Mouse (Mus musculus) left cerebral cortex, adult 8-10 months (tissue): ENCODE measurements around the gene Gm11444. TPM values are rescaled to one million over a fixed set of nuclear protein-coding genes. Genes with fewer than 3 reads are reported as not detected.

Experiments used
- DNase-seq, 2 experiments: peaks; one replicate each; pipeline ENCODE4 v3.0.0; 2022; ENCODE audit warnings: low spot score in 2 of 2
- total RNA-seq, 4 experiments: library from RNA; stranded (reverse); gene quantifications; 2 replicates each; pipeline ENCODE4 v1.2.4; 2022

The Gm11444 gene
- not detected for total RNA-seq

DNA sequence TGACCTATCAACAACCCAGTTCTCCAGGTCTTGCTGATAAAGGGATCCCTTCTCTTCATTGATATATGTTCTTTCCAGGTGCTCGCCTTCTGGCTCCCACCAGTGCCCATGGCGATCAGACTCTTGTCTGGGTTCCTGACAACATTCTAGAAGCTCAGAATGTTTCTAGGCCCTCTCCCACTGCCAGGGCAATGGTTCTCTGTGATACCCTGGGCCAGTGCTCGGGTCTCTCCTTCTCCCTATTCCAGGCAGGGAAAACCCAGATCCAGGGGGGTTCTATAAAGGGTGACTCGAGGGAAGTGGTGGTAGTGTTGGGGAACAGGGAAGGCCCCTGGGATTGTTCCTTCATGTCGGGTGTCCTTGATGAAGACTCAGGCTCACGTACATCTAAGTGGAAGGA, at the start of gene Gm11444:
Gene Gm11444 (minus strand): TSS at position 101 of the 400 bp plus-strand sequence.
- DNase-seq, result no peak

DNA sequence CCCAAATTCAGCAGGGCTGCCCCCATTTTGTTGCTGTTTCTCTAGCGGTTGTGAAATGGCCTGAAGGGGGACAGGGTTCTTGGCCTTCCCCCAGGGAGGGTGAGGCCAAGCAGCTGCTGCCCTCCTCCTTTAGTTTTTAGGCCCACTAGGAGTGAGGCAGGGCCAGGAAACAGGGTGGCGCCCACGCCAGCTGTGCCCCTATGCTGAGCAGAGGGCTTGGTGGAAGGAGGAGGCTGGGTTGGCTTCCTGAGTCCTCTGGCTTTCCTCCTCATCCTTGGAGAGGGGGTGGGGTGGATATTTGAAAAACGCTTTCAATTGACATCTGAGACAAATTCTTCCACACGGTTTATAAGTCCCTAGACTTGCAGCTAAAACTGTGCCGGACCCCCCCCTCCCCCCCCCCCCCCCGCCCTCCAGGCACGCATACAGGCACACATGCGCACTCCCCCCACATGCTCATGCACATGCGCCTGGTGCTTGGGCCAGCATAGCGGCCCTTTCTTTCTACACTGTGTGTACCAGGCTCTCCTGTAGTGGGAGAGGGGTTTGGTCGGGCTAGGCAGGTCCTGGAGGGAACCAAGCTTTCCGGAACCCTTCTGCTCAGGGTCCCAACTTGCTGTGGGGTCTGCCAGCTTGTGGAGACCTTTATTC, 46.3 kb upstream of the Gm11444 start:
- DNase-seq, result no peak

DNA sequence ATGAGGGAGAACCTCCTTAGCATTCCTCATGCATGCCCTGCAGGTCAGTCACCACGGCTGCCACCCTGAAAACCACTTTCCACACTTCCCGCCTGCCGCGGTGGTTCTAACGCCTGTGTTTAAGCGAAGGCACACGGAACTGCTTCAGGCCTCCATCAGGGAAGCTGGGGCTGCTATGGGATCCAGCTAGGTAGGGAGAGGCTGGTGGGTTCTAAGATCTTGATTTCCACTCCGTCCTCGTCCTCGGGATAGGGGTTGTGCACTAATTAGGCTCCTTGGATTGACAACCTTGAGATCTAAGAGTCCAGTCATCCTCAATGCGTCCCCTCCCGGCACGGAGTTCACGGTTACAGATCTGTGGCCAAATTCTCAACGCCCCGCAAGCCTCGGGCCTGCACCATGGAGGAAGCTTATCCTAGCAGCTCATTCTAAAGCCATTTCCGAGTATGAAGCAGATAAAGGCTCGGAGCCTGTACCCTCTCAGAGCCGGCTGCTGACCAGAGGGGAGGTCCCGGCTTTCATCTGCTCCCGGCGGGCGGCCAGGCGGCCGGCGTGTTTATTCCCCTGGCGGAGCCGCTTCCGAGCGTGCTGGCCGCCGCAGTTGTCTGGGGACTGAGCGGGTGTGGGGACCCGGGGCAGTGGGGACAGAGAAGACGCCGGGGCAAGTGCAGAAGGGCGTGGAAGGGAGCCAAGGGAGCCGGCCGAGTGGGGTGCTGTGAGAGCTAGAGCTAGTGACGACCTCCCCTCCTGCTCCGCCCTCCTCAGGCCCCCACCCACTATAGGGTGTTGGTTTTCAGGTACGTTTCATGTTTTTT, 44.8 kb upstream of the Gm11444 start:
- DNase-seq, result no peak

DNA sequence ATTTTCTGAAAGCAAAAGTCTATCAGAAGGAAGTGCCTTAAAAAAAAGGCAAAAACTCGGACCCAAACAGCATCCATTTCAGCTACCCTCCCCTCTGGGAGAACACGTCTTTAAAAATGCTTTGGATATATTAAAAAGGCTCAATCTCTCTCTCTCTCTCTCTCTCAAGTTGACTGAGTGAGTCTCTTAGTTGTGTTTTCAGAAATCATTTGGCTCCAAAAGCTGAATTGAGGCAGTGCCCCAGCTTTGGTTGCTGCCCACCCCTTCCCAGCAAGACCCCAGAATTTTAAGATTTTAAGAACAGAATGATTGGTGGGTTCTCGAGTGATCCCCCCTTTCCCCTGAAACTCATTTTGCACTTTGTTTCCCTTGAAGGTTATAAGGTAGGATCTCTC, 44.0 kb upstream of the Gm11444 start:
- DNase-seq, result no peak

DNA sequence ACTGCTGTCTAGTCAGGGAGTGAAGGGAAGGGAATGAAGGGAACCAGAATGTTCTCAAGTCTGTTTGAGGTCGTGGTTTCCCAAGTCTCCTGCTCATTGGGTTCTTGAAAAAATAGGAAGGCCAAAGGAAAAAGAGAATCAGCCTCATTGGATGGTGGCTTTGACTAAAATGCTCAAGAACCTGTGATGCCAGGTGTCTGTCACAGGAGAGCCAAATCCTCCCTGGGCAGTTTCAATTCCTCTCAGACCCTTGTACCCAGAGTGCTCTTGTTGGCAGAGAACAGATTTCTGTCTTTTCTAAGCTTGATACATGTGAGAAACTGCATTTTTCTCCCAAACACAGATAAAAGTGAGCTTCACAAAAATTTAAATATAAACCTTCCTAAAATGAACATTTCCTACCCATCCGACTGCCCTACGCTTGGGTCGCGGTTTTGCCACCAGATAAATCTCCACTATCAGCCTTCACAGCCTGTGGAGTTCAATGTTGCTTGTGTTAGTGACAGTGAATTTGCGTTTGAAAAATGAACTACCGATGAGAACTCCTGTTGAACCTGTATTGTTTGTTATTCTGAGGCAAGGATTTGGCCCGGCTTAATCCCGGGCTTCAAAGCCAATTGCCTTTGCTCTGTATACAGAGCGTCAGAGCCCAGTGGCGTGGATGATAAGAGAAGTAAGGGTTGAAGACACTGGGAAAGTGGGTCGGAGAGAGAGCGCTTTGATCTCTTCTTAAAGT, 43.4 kb upstream of the Gm11444 start:
- no peak for DNase-seq

DNA sequence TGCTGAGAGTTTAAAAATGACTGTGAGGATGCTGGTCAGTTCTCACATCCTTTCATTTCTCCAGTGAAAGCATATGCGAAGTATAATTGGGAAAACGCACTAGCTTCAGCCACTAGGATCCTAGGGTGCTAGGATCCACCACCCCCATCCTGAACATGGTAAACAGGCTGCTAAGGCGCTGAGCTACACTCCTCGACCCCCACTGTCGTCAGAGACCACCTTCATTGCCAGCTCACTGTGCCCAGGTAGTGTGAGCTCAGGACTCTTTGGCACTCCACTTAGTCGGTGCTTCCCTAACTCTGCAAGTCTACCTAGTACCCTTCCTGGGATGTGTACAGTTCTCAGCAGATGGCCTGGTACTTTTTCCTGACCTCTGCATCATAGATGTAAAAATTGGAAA, 42.6 kb upstream of the Gm11444 start:
- no peak for DNase-seq

DNA sequence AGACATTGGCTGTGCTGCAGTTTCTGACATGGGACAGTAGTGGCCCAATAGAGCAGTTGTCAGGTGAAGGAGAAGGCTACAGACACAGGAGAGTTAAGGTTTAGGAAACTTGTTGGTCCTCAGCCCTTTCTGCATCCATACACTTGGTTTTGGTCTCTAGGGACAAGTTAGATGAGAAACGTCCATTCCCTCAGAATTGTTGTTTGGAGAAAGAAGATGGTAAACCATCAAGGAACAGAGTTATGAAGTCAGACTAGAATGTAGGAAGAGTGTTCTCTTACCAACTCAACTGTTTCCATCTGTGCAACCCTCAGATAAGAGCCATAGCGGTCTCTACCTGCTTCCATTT, 41.5 kb upstream of the Gm11444 start:
- no peak for DNase-seq

DNA sequence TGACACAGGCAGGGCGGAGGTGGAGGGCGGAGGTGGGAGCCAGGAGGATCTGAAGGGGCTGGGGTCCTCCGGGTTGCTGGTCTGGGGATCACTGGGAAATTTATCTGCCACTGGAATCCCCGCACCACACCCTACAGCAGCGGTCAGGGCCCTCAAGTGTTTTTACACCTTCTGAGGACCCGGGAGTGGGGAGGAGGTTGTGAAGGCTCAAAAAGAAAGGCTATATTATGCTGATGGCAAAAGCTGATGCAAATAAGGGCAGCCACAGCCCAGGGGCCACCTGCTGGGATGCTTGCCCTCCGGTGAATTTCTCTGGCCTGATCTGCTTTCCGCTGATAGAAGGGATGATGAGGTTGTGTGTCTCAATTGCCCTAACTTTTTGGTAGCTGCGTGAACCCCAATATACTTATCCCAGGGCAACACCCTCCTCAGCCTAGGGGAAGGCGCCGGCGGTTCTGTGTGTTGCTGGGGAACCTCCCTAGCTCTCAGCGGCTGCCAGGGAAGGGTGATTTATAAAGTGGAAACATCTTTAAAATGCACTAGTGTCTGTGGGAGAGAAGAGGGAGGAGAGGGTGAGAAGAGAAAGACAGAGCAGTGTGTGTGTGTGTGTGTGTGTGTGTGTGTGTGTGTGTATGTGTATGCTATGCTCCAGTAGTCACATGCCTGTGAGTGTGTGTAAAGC, 41.0 kb upstream of the Gm11444 start:
- DNase-seq, result no peak

DNA sequence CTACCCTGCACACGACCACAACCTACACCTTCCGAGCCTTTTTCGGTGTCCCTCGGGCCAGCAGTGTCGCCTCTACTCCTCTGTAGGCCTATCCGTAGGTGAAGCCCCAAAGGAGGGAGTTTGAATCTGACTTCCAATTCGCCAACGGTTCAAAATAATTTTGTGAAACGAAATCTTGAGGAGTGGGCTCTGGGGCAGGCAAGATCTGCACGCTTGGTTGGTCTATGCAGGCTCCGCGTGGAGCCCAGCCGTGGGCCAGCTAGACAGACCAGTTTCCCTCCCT, 40.4 kb upstream of the Gm11444 start:
- no peak for DNase-seq

DNA sequence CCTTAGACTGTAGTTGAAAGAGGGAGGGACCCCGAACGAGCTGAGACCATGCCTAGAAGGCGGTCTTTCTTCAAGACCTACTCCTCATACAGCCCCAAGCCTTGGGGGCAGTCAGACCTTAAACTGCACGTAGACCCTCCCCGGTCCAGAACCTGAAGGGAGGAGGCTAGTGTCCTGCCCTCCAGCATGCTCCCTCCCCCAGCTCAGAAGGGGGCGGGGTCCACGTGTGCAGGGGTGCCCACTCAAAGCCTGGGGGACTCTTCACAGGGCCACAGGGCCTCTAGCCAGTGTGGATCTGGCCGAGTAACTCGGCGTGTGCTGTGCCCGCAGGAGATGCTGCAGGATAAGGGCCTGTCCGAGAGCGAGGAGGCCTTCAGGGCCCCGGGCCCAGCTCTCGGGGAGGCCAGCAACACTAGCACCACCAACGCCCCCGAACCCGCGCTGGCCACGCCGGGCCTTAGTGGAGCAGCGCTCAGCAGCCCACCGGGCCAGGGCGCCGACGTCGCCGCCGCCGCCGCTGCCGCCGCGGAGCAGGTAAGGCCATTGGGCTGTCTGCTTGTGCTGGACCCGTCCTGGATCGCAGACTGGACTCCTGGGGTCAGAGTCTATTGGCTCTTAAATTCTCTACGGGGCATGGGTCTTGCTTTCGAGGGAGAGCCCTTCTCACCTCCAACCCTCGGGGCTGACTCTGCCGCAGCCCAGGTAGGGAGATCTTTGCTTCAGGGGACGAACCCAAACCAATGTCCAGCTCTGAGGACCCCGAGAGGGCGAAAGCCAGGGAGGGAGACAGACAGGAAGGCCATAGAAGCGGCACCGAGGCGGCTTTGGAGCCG, 39.8 kb upstream of the Gm11444 start:
- DNase-seq, result no peak

DNA sequence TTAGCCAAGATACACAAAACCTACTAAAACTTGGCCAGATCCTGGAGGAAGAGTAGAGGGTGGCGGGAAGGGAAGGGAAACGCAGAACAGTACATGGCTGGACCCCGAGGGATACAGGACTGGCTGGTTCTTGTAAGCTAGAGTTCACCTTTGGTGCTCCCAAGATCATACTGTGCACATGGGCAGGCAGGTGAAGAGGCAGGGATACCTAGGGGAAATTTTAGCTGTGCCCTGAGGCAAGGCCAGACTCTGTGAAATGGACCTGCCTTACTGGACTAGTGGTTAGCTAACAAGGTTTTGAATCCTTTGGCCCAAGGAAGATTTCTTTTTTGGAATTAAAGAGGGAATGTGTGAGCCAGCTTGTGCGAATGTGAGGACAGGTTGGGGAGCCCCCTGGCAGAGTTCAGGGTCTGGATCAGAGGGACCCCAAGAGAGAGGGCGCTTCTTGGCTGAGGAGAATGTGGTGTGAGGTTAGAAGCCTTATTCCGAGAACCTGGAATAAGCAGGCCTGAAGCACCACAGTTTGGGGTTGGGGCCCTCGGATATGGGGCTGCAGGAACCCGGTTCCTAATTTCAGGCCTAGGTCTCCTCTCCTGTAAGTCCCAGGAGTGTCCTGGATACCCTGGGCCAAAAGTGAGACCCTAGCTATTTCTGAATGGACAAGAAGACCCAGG, 39.1 kb upstream of the Gm11444 start:
- DNase-seq, result no peak

DNA sequence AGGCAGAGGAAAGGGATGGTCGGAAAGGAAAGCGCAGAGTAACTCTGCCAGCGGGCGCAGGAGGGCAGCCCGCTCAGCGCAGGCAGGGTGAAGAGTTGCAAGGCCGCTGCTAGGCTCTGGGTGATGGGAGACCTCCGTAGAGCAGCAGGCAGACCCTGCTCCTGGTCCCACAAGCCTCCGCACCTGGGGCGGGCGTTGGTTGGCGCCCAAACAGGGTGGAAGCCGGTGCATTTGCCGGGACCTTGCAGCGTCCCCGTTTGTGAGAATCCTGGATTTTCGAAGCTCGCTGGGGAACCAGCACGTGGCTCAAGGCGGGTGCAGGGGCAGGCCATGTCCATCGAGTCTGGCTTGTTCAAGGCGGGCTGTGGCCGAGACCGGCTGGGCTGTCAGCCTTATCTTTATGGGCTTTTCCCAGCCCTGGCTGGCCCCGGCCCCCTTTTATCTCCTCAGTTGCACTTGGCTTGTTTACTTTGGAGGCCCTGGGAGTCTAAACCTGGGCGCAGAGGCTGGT, 38.4 kb upstream of the Gm11444 start:
- no peak for DNase-seq

DNA sequence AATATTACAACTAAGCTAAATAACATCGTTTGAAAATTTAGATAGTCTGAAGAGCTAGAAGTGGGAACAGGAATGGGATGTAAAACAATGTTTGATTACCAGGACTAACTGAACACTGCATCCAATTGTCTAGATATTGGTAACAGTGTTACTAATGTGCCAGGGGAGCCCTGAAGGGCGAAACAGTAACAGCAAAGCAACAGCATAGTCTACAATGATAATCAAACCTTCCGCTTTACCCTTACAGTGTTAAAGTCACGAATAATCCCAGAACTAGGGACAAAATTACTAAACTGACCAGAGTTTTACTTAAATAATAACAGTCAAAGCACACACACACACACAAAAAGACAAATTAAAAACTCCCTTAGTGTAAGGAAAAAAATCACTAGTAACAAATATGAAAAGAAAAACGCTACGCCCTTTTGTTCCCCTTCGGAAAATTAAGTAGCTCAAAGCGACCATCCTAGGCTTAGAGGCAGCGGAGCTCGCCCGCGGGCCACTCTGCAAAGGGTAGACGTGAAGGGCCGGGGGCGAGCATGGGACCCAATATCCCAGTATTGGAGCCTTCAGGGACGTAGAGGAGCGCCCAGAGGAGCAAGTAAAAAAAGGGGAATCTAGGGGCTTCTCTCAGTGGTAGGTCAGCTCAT, 37.8 kb upstream of the Gm11444 start:
- DNase-seq, result no peak

DNA sequence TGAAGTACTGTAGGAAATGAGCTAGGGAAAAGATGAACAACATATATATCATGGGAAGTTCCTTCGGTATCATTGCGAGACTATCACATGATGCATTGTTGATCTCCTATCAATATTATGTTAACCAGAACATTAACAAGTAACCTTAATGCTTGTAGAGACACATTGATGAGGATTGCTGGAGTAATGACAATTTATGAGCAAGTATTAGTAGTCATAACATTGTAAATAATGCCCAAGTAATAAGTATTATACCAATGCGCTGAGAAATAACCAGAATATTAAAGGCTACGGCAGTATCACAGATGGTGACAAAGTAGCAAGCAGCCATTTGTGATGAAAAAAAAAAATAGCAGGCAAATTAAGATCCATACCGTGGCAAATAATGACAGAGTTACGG, 37.1 kb upstream of the Gm11444 start:
- no peak for DNase-seq

DNA sequence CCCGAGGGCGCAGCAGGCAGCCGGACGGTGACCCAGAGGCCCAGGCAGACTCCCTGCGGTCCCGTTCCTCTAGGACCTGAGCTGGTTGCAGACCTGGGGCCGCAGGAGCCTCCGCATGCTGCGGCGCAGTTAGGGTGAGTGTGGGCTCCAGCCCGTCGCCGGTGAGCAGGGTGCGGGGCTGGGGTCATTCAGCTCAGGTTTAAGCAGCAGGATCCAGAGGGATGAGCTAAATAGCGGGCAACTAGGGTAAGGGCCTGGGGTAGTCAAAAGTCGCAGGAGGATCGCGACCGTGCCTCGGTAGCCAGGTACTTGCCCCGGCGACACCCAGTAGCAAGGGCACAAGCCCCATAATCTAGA, 36.3 kb upstream of the Gm11444 start:
- DNase-seq, result no peak

DNA sequence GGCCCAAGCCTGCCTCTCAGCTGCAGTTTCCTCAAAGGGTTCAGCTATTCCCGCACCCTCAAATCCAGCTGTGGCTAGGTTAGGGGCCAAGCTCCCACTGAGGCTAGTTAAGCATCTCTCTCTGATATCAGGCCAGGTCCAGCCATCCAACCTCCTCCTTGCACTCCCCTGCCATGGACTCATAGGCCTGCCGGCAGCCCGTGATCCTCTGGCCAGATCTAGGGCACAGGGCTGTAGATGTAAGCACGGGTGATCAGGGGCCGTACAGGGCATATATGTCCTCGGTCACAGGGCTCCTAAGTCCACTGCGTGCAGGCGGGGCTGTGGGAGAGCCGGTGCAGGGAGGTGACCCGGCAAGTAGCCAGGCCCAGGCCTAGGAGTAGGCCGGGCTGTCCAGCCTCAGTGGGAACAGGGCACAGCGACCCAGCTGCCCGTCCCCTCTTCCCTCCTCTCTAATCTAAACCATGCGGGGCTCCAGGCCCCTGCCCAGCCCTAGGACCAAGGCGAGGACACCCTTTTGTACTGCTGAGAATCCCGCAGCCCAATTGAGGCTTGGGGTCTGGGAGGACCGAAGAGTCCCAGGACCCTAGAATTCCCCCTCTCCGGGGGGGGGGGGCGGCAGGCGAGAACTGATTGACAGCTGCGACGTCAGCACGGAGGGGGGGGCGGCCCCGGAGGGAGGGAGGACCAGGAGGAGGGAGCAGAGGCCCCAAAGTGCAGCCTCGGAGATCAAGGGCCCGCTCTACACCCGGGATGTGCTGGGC, 35.7 kb upstream of the Gm11444 start, which contains the start of gene Tbx4:
Gene Tbx4 (plus strand): TSS at position 758 of the 764 bp plus-strand sequence.
- no peak for DNase-seq

DNA sequence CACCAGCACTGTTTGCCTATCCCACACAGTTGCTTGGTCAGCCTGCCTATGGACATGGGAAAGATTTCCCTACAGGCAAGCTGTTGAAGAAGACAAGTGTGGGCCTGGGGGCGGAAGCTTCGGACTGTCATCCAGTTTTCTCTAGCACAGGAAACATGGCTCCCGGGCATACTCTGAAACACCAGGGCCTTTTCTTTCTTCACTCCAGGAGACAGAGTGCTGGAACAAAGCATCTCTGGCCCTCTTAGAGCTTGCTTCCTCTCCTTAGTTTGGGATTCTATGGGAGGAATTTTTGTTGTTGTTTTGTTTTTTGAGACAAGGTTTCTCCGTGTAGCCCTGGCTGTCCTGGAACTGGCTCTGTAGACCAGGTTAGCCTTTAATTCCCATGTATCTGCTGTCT, 34.4 kb upstream of the Gm11444 start:
- no peak for DNase-seq

DNA sequence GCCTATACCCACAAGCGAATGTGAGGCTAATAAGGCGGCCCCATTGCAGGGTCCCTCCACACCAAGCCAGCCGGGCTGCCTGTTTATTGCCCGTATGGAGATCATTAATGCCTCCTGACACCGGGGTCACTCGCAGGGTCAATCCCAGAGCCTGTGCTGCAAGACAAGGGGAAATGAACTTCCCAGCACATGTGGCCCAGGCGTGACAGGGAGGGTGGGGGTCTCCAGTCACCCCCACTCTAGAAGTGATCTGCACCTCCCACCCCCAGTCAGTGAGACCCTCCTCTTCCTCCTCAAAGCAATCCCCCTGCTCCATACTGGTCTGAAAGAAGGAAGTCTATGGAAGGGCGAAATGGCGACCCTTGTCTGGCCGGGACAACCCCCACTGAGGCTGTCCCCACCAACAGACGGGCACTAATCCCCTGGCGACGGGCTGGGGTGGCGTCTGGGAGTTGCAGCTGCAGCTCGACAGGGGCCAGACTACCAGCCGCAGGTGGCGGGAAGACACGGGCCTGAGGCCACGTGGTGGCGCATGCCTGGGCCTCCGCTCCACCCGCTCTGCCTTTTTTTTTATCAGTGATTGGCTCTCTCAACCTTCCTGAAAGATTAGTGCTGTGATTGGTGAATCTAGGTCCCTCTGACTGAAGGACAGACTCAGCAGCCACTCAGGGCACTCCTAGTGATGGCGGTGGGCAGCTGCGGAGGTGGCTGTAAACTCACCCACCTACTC, 26.1 kb upstream of the Gm11444 start:
- DNase-seq, result no peak

DNA sequence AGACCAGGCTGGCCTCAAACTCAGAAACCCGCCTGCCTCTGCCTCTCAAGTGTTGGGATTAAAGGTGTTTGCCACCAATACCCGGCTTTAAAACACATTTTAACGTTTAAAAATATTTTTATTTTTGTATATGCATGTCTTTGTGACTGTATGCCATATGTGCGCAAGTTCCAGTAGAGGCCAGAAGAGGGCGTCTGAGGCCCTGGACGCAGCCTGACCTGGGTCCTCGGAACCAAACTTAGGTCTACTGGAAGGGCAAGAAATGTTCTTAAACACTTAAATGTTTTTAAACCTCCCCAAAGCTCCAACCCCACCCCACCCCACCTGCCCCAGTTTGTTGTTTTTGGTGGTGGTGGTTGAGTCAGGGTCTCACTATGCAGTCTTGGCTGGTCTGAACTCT, 14.2 kb upstream of the Gm11444 start:
- no peak for DNase-seq
